Mouse (Mus musculus) heart, embryonic 13.5 days (tissue): ENCODE measurements around the gene Wdr70. TPM values are rescaled to one million over a fixed set of nuclear protein-coding genes. Genes with fewer than 3 reads are reported as not detected.

Experiments
- ATAC-seq: fragments of 200-750 bp; cut with Nextera tagmentation; 2 replicates; pipeline ENCODE4 v1.8.0; 2017; ENCODE audit warnings: moderate TSS enrichment; ENCODE audit not compliant: insufficient number of reproducible peaks, low FRiP score, low TSS enrichment; ENCODE audit errors: extremely low read depth
- H3K27ac ChIP-seq: fragments of 300-500 bp; sonication (generic); replicated peaks from 2 replicates; pipeline ENCODE4 v1.5.1; 2015; ENCODE audit warnings: moderate library complexity, mild to moderate bottlenecking, inconsistent platforms
- H3K27me3 ChIP-seq: fragments of 300-500 bp; sonication (generic); replicated peaks from 2 replicates; pipeline ENCODE4 v1.6.1; 2015; ENCODE audit warnings: mild to moderate bottlenecking, inconsistent platforms
- H3K36me3 ChIP-seq: fragments of 300-500 bp; sonication (generic); 2 replicates; pipeline ENCODE4 v1.6.1; 2015; ENCODE audit warnings: mild to moderate bottlenecking, inconsistent platforms
- H3K4me1 ChIP-seq: fragments of 300-500 bp; sonication (generic); 2 replicates; pipeline ENCODE4 v1.6.1; 2015; ENCODE audit warnings: inconsistent platforms
- H3K4me2 ChIP-seq: fragments of 300-500 bp; sonication (generic); 2 replicates; pipeline ENCODE4 v1.6.1; 2015; ENCODE audit warnings: inconsistent platforms, mild to moderate bottlenecking, moderate library complexity
- H3K4me3 ChIP-seq: fragments of 300-500 bp; sonication (generic); 2 replicates; pipeline ENCODE4 v1.5.1; 2015; ENCODE audit warnings: moderate library complexity, mild to moderate bottlenecking, inconsistent platforms
- H3K9ac ChIP-seq: fragments of 300-500 bp; sonication (generic); 2 replicates; pipeline ENCODE4 v1.6.1; 2015; ENCODE audit warnings: inconsistent platforms, mild to moderate bottlenecking, moderate library complexity
- H3K9me3 ChIP-seq: fragments of 300-500 bp; sonication (generic); 2 replicates; pipeline ENCODE4 v1.6.1; 2016; ENCODE audit warnings: inconsistent platforms
- WGBS: fragments of 180-500 bp; shearing (Covaris S2); methylation state at CpG from one replicate; pipeline ENCODE4 v1.1.7; 2015; ENCODE audit warnings: mixed read lengths; 5-methylcytosine and 5-hydroxymethylcytosine counted together
- polyA plus RNA-seq: library from polyadenylated mRNA; unstranded; fragments of >200 nt; fragmentation: Nextera tagmentation; extraction: Ambion mirVana; gene quantifications from 2 replicates; pipeline ENCODE4 v1.2.1, GENCODE M21; 2015

The Wdr70 gene
- polyA plus RNA-seq, 1 experiment from 2014 or later, result 38.7 TPM

- no peak for ATAC-seq
- Histone ChIP-seq H3K27ac (peak overlapping the region; percentile 24; the same call in 1 of the 2 replicates), H3K9ac (peak overlapping the region; percentile 61), H3K27me3 (no peaks in the 10 kb centered on the region), H3K4me2 (peak overlapping the region; percentile 68), H3K36me3 (no peaks in the 10 kb centered on the region), H3K4me1 (peaks cover 37% of the 10 kb centered on the region), H3K4me3 (peak overlapping the region; percentile 38), H3K9me3 (no peaks in the 10 kb centered on the region)
- 25% methylated on average over 16 of the region's 16 CpGs for WGBS
Measured at GRCm38 (mm10) chr15:7934105-7934504, 164.9 kb downstream of the Wdr70 start.

GRCm38 (mm10) chr15:7931605-7932008, 167.4 kb downstream of the Wdr70 start:
- Histone ChIP-seq H3K4me3 (no peak overlapping the region), H3K9me3 (no peaks in the 10 kb centered on the region), H3K27me3 (no peaks in the 10 kb centered on the region), H3K27ac (no peak overlapping the region), H3K36me3 (no peaks in the 10 kb centered on the region), H3K4me1 (peaks cover 37% of the 10 kb centered on the region), H3K4me2 (no peak overlapping the region), H3K9ac (no peak overlapping the region)
- no peak for ATAC-seq
- WGBS, result 62% methylated on average over 8 of the region's 8 CpGs

- Histone ChIP-seq H3K4me2 (no peak overlapping the region), H3K27ac (no peak overlapping the region), H3K9me3 (no peaks in the 10 kb centered on the region), H3K36me3 (peaks cover 6% of the 10 kb centered on the region; the same call in 1 of the 2 replicates), H3K27me3 (no peaks in the 10 kb centered on the region), H3K4me3 (no peak overlapping the region), H3K4me1 (0 out of 2 replicates have a peak, but pooled peaks cover 7% of the 10 kb centered on the region), H3K9ac (no peak overlapping the region)
- ATAC-seq, result no peak
- WGBS, result 77% methylated on average over 4 of the region's 4 CpGs
Measured at GRCm38 (mm10) chr15:7925382-7925781, 173.6 kb downstream of the Wdr70 start.

- no peak for ATAC-seq
- Histone ChIP-seq H3K4me1 (0 out of 2 replicates have a peak, but pooled peaks cover 7% of the 10 kb centered on the region), H3K9ac (no peak overlapping the region), H3K27ac (no peak overlapping the region), H3K9me3 (no peaks in the 10 kb centered on the region), H3K36me3 (peaks cover 6% of the 10 kb centered on the region; the same call in 1 of the 2 replicates), H3K4me3 (no peak overlapping the region), H3K4me2 (no peak overlapping the region), H3K27me3 (no peaks in the 10 kb centered on the region)
- WGBS, result 89% methylated on average over 4 of the region's 4 CpGs
Measured at GRCm38 (mm10) chr15:7923281-7923680, 175.7 kb downstream of the Wdr70 start.

GRCm38 (mm10) chr15:7922291-7923037, 176.5 kb downstream of the Wdr70 start:
- no peak for ATAC-seq
- H3K9ac ChIP-seq, result no peak overlapping the region
- H3K4me3 ChIP-seq, result no peak overlapping the region
- no peaks in the 10 kb centered on the region for H3K9me3 ChIP-seq
- H3K4me2 ChIP-seq, result no peak overlapping the region
- H3K27me3 ChIP-seq, result no peaks in the 10 kb centered on the region
- 94% methylated on average over 14 of the region's 14 CpGs for WGBS
- 0 out of 2 replicates have a peak, but pooled peaks cover 7% of the 10 kb centered on the region for H3K4me1 ChIP-seq
- H3K27ac ChIP-seq, result no peak overlapping the region
- H3K36me3 ChIP-seq, result peaks cover 6% of the 10 kb centered on the region; the same call in 1 of the 2 replicates

- H3K36me3 ChIP-seq, result peaks cover 6% of the 10 kb centered on the region; the same call in 1 of the 2 replicates
- H3K27ac ChIP-seq, result no peak overlapping the region
- no peak overlapping the region for H3K4me2 ChIP-seq
- H3K9ac ChIP-seq, result no peak overlapping the region
- H3K4me3 ChIP-seq, result no peak overlapping the region
- 0 out of 2 replicates have a peak, but pooled peaks cover 7% of the 10 kb centered on the region for H3K4me1 ChIP-seq
- H3K27me3 ChIP-seq, result no peaks in the 10 kb centered on the region
- no peaks in the 10 kb centered on the region for H3K9me3 ChIP-seq
- 67% methylated on average over 6 of the region's 6 CpGs for WGBS
- no peak for ATAC-seq
Measured at GRCm38 (mm10) chr15:7921124-7921523, 177.9 kb downstream of the Wdr70 start.

GRCm38 (mm10) chr15:7906491-7907035, 192.4 kb downstream of the Wdr70 start:
- Histone ChIP-seq H3K4me2 (no peak overlapping the region), H3K36me3 (peaks cover 5% of the 10 kb centered on the region), H3K27ac (no peak overlapping the region), H3K27me3 (no peaks in the 10 kb centered on the region), H3K4me3 (no peak overlapping the region), H3K4me1 (no peaks in the 10 kb centered on the region), H3K9ac (no peak overlapping the region), H3K9me3 (0 out of 2 replicates have a peak, but pooled peaks cover 3% of the 10 kb centered on the region)
- ATAC-seq, result no peak
- 82% methylated on average over 5 of the region's 5 CpGs for WGBS

GRCm38 (mm10) chr15:7899286-7899685, 199.7 kb downstream of the Wdr70 start:
- no peak for ATAC-seq
- Histone ChIP-seq H3K9ac (no peak overlapping the region), H3K27me3 (no peaks in the 10 kb centered on the region), H3K9me3 (no peaks in the 10 kb centered on the region), H3K4me1 (peaks cover 6% of the 10 kb centered on the region; the same call in 1 of the 2 replicates), H3K4me2 (no peak overlapping the region), H3K4me3 (no peak overlapping the region), H3K27ac (no peak overlapping the region), H3K36me3 (no peaks in the 10 kb centered on the region; the same call in 1 of the 2 replicates)
- 93% methylated on average over 6 of the region's 6 CpGs for WGBS

- no peak for ATAC-seq
Measured at GRCm38 (mm10) chr15:7891547-7892282, 207.3 kb downstream of the Wdr70 start.

GRCm38 (mm10) chr15:7890286-7890685, 208.7 kb downstream of the Wdr70 start:
- 70% methylated on average over 5 of the region's 5 CpGs for WGBS
- Histone ChIP-seq H3K36me3 (no peaks in the 10 kb centered on the region), H3K9me3 (no peaks in the 10 kb centered on the region), H3K27me3 (no peaks in the 10 kb centered on the region), H3K4me1 (peaks cover 25% of the 10 kb centered on the region), H3K4me2 (no peak overlapping the region), H3K9ac (no peak overlapping the region), H3K4me3 (no peak overlapping the region), H3K27ac (no peak overlapping the region)
- no peak for ATAC-seq

More at GRCm38 (mm10) chr15:7891547-7892282, 207.3 kb downstream of the Wdr70 start:
- peak overlapping the region; percentile 63 for H3K27ac ChIP-seq
- peaks cover 31% of the 10 kb centered on the region for H3K4me1 ChIP-seq
- WGBS, result 30% methylated on average over 9 of the region's 9 CpGs
- H3K4me2 ChIP-seq, result no peak overlapping the region
- H3K4me3 ChIP-seq, result no peak overlapping the region
- no peak overlapping the region for H3K9ac ChIP-seq
- H3K9me3 ChIP-seq, result no peaks in the 10 kb centered on the region
- H3K36me3 ChIP-seq, result no peaks in the 10 kb centered on the region
- no peaks in the 10 kb centered on the region for H3K27me3 ChIP-seq

- Histone ChIP-seq H3K9me3 (no peaks in the 10 kb centered on the region), H3K4me1 (peaks cover 25% of the 10 kb centered on the region), H3K4me2 (no peak overlapping the region), H3K27ac (no peak overlapping the region), H3K27me3 (no peaks in the 10 kb centered on the region), H3K9ac (no peak overlapping the region), H3K4me3 (no peak overlapping the region), H3K36me3 (peaks cover under 1% of the 10 kb centered on the region)
- ATAC-seq, result no peak
- 90% methylated on average over 5 of the region's 5 CpGs for WGBS
Measured at GRCm38 (mm10) chr15:7889362-7889674, 209.7 kb downstream of the Wdr70 start.
